Comparison of ENCODE assay signal across 8 mouse cellular contexts in the genomic region with DNA sequence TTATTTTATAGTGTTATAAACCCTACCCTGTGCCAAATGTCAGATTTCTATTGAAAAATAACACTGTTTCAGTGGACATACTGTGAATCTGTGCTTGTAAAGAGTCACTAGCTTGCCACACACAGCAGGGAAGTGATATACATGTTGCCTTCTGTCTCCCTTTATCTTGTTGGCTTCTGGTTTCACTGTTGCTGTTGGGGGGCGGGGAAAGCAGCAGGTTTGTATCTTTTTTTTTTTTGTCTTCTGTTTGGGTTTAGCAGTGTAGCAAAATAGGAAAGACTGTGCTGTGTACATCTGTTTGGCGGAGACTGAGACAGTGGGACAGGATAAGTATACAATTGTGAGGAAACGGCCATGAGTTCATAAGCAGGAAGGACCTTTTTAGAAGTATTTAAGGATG. TPM values are rescaled to one million over a fixed set of nuclear protein-coding genes. Genes with fewer than 3 reads are reported as not detected.
A peak's percentile ranks its signal among the peaks of the same experiment; 100 is the strongest.
DNase-seq lines count a peak whose midpoint lies in the region; ATAC-seq and TF ChIP-seq lines count a peak whose summit lies in the region.

No protein-coding gene starts in this region.

- no peak overlapping the region for H3K27ac ChIP-seq in limb, embryonic 13.5 days
- no peak overlapping the region for H3K27ac ChIP-seq in limb, embryonic 10.5 days
- no peak overlapping the region for H3K27ac ChIP-seq in forebrain, embryonic 10.5 days
- no peak overlapping the region for H3K27ac ChIP-seq in limb, embryonic 14.5 days (replicated peaks; ENCODE audit: low read depth, low read length)
- no peak overlapping the region for H3K27ac ChIP-seq in stomach, embryonic 14.5 days (ENCODE audit: low read length)

- no peaks in the 10 kb centered on the region for H3K36me3 ChIP-seq in limb, embryonic 13.5 days
- no peaks in the 10 kb centered on the region for H3K36me3 ChIP-seq in limb, embryonic 10.5 days
- no peaks in the 10 kb centered on the region for H3K36me3 ChIP-seq in forebrain, embryonic 10.5 days (replicated peaks)
- H3K36me3 ChIP-seq in limb, embryonic 14.5 days (ENCODE audit: control insufficient read depth, insufficient read depth, low read length): no peaks in the 10 kb centered on the region
- no peaks in the 10 kb centered on the region for H3K36me3 ChIP-seq in stomach, embryonic 14.5 days (ENCODE audit: control insufficient read depth, insufficient read depth, low read length)

- no peak for ATAC-seq in limb, embryonic 13.5 days (ENCODE audit: low FRiP score, low read depth)
- ATAC-seq in limb, embryonic 14.5 days (ENCODE audit: low FRiP score, low read depth): no peak
- no peak for ATAC-seq in stomach, embryonic 14.5 days (ENCODE audit: insufficient number of reproducible peaks, insufficient read depth, low FRiP score, low read depth)
- no peak for ATAC-seq in frontal cortex, adult (ENCODE audit: low TSS enrichment)

- no peak for DNase-seq in limb, embryonic 10.5 days (ENCODE audit: low spot score)
- no peak for DNase-seq in forebrain, embryonic 10.5 days (ENCODE audit: extremely low spot score, low spot score)
- DNase-seq in limb, embryonic 14.5 days (ENCODE audit: low spot score): no peak
- DNase-seq in Muller cell, postnatal 12 days (ENCODE audit: inconsistent ontology term): no peak
- DNase-seq in layer of hippocampus, adult 8-10 months (ENCODE audit: low spot score in 2 of 2): no peak

- H3K9ac ChIP-seq in limb, embryonic 13.5 days: no peak overlapping the region
- H3K9ac ChIP-seq in limb, embryonic 14.5 days (ENCODE audit: low read depth, low read length, severe bottlenecking): no peak overlapping the region
- no peak overlapping the region for H3K9ac ChIP-seq in stomach, embryonic 14.5 days (replicated peaks; ENCODE audit: low read depth, low read length)

- H3K4me1 ChIP-seq in limb, embryonic 13.5 days: peaks cover 8% of the 10 kb centered on the region
- H3K4me1 ChIP-seq in limb, embryonic 10.5 days: peaks cover 13% of the 10 kb centered on the region; the same call in 1 of the 2 replicates
- peaks cover 33% of the 10 kb centered on the region for H3K4me1 ChIP-seq in forebrain, embryonic 10.5 days
- H3K4me1 ChIP-seq in limb, embryonic 14.5 days (ENCODE audit: control insufficient read depth, insufficient read depth, low read length): peaks cover 3% of the 10 kb centered on the region; the same call in 1 of the 2 replicates
- no peaks in the 10 kb centered on the region; the same call in 1 of the 2 replicates for H3K4me1 ChIP-seq in stomach, embryonic 14.5 days (ENCODE audit: control insufficient read depth, insufficient read depth, low read length)

- peaks cover 15% of the 10 kb centered on the region for H3K27me3 ChIP-seq in limb, embryonic 13.5 days
- peaks cover 4% of the 10 kb centered on the region; the same call in 1 of the 2 replicates for H3K27me3 ChIP-seq in limb, embryonic 10.5 days (ENCODE audit: low read depth, poor library complexity, severe bottlenecking)
- H3K27me3 ChIP-seq in forebrain, embryonic 10.5 days (ENCODE audit: poor library complexity, severe bottlenecking): peaks cover 34% of the 10 kb centered on the region
- H3K27me3 ChIP-seq in limb, embryonic 14.5 days (ENCODE audit: control insufficient read depth, insufficient read depth, low read length): no peaks in the 10 kb centered on the region
- no peaks in the 10 kb centered on the region for H3K27me3 ChIP-seq in stomach, embryonic 14.5 days (ENCODE audit: control insufficient read depth, insufficient read depth, low read length)

- 0 out of 2 replicates have a peak overlapping the region, but pooled peaks have one; percentile 6 for H3K4me3 ChIP-seq in limb, embryonic 13.5 days
- no peak overlapping the region for H3K4me3 ChIP-seq in limb, embryonic 10.5 days
- peak overlapping the region; percentile 82; the same call in 1 of the 2 replicates for H3K4me3 ChIP-seq in forebrain, embryonic 10.5 days
- H3K4me3 ChIP-seq in limb, embryonic 14.5 days (replicated peaks; ENCODE audit: low read length): no peak overlapping the region
- H3K4me3 ChIP-seq in stomach, embryonic 14.5 days (ENCODE audit: low read depth, low read length): peak overlapping the region; percentile 74; the same call in 1 of the 2 replicates

- no peaks in the 10 kb centered on the region for H3K9me3 ChIP-seq in limb, embryonic 13.5 days
- no peaks in the 10 kb centered on the region for H3K9me3 ChIP-seq in limb, embryonic 10.5 days (replicated peaks)
- H3K9me3 ChIP-seq in forebrain, embryonic 10.5 days: no peaks in the 10 kb centered on the region
- no peaks in the 10 kb centered on the region for H3K9me3 ChIP-seq in limb, embryonic 14.5 days (ENCODE audit: control insufficient read depth, low read length)
- H3K9me3 ChIP-seq in stomach, embryonic 14.5 days (ENCODE audit: control insufficient read depth, low read depth, low read length): no peaks in the 10 kb centered on the region

- no peak for TF ChIP-seq POLR2A in limb, embryonic 14.5 days (IDR thresholded peaks at IDR 0.05; ENCODE audit: borderline replicate concordance, extremely low read depth, insufficient read depth, insufficient read length)

- WGBS in limb, embryonic 13.5 days: 71% methylated on average over 3 of the region's 3 CpGs
- WGBS in limb, embryonic 10.5 days: 76% methylated on average over 3 of the region's 3 CpGs
- 70% methylated on average over 3 of the region's 3 CpGs for WGBS in forebrain, embryonic 10.5 days
- WGBS in limb, embryonic 14.5 days: 71% methylated on average over 3 of the region's 3 CpGs
- 57% methylated on average over 3 of the region's 3 CpGs for WGBS in stomach, embryonic 14.5 days

- H3K4me2 ChIP-seq in limb, embryonic 13.5 days (replicated peaks): peak overlapping the region; percentile 41
- H3K4me2 ChIP-seq in limb, embryonic 14.5 days (replicated peaks; ENCODE audit: low read depth, low read length, severe bottlenecking): peak overlapping the region; percentile 20; the same call in 1 of the 2 replicates
- peak overlapping the region; percentile 57; the same call in 1 of the 2 replicates for H3K4me2 ChIP-seq in stomach, embryonic 14.5 days (replicated peaks; ENCODE audit: low read depth, low read length)

RNA-seq across cellular contexts. Expression of a gene that starts 1.7 kb away (rescaled TPM):
- polyA plus RNA-seq in limb, embryonic 13.5 days (2015; fragmentation: Nextera tagmentation; extraction: Ambion mirVana): 38.2 and 40.6 TPM in 2 replicates
- 27.5 and 31.3 TPM in 2 replicates for polyA plus RNA-seq in limb, embryonic 10.5 days (2016; fragmentation: Nextera tagmentation; extraction: Ambion mirVana)
- polyA plus RNA-seq in forebrain, embryonic 10.5 days (2016; fragmentation: Nextera tagmentation; extraction: Ambion mirVana): 31.7 and 37.3 TPM in 2 replicates
- polyA plus RNA-seq in limb, embryonic 14.5 days (2012; rRNA removed): 47.9 and 53.5 TPM in 2 replicates
- 34.1 and 34.8 TPM in 2 replicates for polyA plus RNA-seq in limb, embryonic 14.5 days (2014; fragmentation: Nextera tagmentation; extraction: Ambion mirVana)
- 44.3 and 47.1 TPM in 2 replicates for polyA plus RNA-seq in stomach, embryonic 14.5 days (2014; fragmentation: Nextera tagmentation; extraction: Ambion mirVana)
- 10 to 100 TPM; 87.2 to 97.4 (median 91.8) TPM for total RNA-seq in layer of hippocampus, adult 8-10 months (2022)

Comparison
In these comparisons a context has a peak if more than half of its experiments do, and no peak if none do; other contexts are left out.
1. H3K4me3 ChIP-seq: peak in limb, embryonic 13.5 days (single experiment), forebrain, embryonic 10.5 days (single experiment) and stomach, embryonic 14.5 days (single experiment); none in limb, embryonic 10.5 days (single experiment) and limb, embryonic 14.5 days (single experiment).
2. Peak in every context shown above with its lines, with median percentiles within 50 percentile points of each other: H3K4me2 ChIP-seq.